Mouse (Mus musculus) heart, embryonic 11.5 days (tissue): Measurements from ENCODE around the gene Chsy1. TPM values are rescaled to one million over a fixed set of nuclear protein-coding genes. Genes with fewer than 3 reads are reported as not detected.

Source experiments
- ATAC-seq: fragments of 200-750 bp; cut with Nextera tagmentation; replicated peaks from 2 replicates; pipeline ENCODE4 v1.8.0; 2017; ENCODE audit warnings: moderate library complexity; ENCODE audit not compliant: insufficient number of reproducible peaks, low FRiP score, low TSS enrichment
- H3K27ac ChIP-seq: fragments of 300-500 bp; sonication (generic); 2 replicates; pipeline ENCODE4 v1.5.1; 2014; ENCODE audit warnings: mild to moderate bottlenecking, low read depth, low read length
- H3K27me3 ChIP-seq: fragments of 300-500 bp; sonication (generic); 2 replicates; pipeline ENCODE4 v1.6.1; 2014; ENCODE audit warnings: mild to moderate bottlenecking, low read length, mixed read lengths; ENCODE audit not compliant: control insufficient read depth, insufficient read depth
- H3K36me3 ChIP-seq: fragments of 300-500 bp; sonication (generic); 2 replicates; pipeline ENCODE4 v1.6.1; 2014; ENCODE audit warnings: mild to moderate bottlenecking, low read length, moderate library complexity, mixed read lengths; ENCODE audit not compliant: control insufficient read depth, insufficient read depth
- H3K4me1 ChIP-seq: fragments of 300-500 bp; sonication (generic); 2 replicates; pipeline ENCODE4 v1.6.1; 2014; ENCODE audit warnings: low read length; ENCODE audit not compliant: control insufficient read depth, insufficient read depth
- H3K4me2 ChIP-seq: fragments of 300-500 bp; sonication (generic); 2 replicates; pipeline ENCODE4 v1.6.1; 2014; ENCODE audit warnings: mild to moderate bottlenecking, moderate library complexity
- H3K4me3 ChIP-seq: fragments of 300-500 bp; sonication (generic); 2 replicates; pipeline ENCODE4 v1.5.1; 2014; ENCODE audit warnings: low read depth, low read length
- H3K9ac ChIP-seq: fragments of 300-500 bp; sonication (generic); 2 replicates; pipeline ENCODE4 v1.6.1; 2014; ENCODE audit warnings: mild to moderate bottlenecking, low read depth, low read length, moderate library complexity
- H3K9me3 ChIP-seq: fragments of 300-500 bp; sonication (generic); replicated peaks from 2 replicates; pipeline ENCODE4 v1.6.1; 2016; ENCODE audit warnings: low read length; ENCODE audit not compliant: control insufficient read depth
- WGBS: fragments of 180-500 bp; shearing (Covaris S2); extraction: QIAGEN DNeasy Blood & Tissue Kit; methylation state at CpG from one replicate; pipeline ENCODE4 v1.1.7; 2014; ENCODE audit not compliant: insufficient replicate concordance; 5-methylcytosine and 5-hydroxymethylcytosine counted together
- polyA plus RNA-seq: library from polyadenylated mRNA; unstranded; fragments of >200 nt; fragmentation: Nextera tagmentation; extraction: Ambion mirVana; gene quantifications from 2 replicates; pipeline ENCODE4 v1.2.1, GENCODE M21; 2014

Chsy1 gene
- polyA plus RNA-seq, 1 experiment from 2014 or later, result 29.0 TPM

DNA sequence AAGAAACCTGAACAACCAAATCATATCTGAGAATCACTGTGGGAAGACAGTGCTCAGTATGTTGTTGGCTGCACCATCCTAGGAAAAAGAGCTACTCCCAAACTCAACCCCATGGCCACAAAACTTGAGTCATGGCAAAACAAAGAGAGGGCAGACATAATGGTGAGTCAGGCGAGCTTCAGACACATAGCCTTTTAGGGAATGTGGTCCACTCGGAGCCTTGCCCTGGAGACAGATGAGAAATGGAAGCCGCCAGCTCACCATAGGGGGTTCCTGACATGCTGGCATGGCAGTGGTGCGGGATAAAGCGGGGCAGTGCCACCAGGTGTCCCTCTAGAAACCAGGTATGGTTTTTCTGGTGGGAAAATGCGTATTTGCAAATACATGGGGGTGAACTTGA is 68.8 kb downstream of the Chsy1 start:
- no peak for ATAC-seq
- H3K9me3 ChIP-seq, result no peaks in the 10 kb centered on the region
- H3K27me3 ChIP-seq, result no peaks in the 10 kb centered on the region
- no peak overlapping the region for H3K4me2 ChIP-seq
- H3K9ac ChIP-seq, result no peak overlapping the region
- H3K36me3 ChIP-seq, result 0 out of 2 replicates have a peak, but pooled peaks cover 6% of the 10 kb centered on the region
- no peak overlapping the region for H3K27ac ChIP-seq
- H3K4me1 ChIP-seq, result peaks cover 2% of the 10 kb centered on the region; the same call in 1 of the 2 replicates
- no peak overlapping the region for H3K4me3 ChIP-seq
- 87% methylated on average over 6 of the region's 6 CpGs for WGBS

DNA sequence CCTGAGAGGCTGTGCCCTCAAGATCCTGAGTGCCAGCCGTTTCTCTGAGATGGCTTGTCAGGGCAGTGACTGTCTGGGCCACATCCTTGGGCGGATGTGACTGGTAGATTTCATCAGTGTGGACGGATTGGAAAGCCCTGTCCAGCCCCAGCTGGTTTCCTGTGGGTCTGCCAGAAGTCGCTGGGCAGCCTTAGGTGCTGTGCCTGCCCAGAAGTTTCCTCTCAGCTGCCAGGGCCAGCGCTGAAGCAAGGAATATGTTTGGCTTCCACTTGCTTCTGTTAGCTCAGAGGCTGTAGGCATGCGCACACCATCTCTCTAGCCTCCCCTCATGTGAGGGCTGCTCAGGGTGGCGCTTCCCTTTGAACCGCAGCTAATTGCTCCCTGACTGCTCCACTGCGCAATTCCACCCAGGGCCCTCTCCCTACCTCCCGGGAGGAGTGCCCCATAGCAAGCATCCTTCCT is 69.8 kb downstream of the Chsy1 start:
- Histone ChIP-seq H3K27me3 (no peaks in the 10 kb centered on the region), H3K9me3 (no peaks in the 10 kb centered on the region), H3K4me3 (no peak overlapping the region), H3K9ac (no peak overlapping the region), H3K4me2 (no peak overlapping the region), H3K4me1 (peaks cover 2% of the 10 kb centered on the region; the same call in 1 of the 2 replicates), H3K36me3 (0 out of 2 replicates have a peak, but pooled peaks cover 6% of the 10 kb centered on the region), H3K27ac (no peak overlapping the region)
- 56% methylated on average over 10 of the region's 10 CpGs for WGBS
- no peak; the same call in 1 of the 2 replicates for ATAC-seq

DNA sequence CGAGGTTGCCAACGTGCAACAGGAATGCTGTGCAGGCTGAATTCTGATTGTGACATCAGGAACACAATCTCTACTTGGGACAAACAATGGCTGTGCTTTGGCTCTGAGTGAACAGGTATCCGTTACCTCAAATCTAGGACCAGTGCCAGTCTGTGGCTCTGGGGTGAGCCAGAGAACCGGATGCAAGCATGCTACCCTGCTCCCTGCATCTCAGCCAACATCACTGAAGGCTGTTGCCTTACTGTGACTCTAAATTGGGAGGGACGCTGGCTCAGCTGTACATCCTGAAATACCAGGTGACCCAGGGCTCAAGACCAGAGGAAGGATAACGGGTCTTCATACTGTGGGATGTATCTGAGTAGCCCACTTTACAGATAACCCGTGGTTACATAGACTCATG is 70.4 kb downstream of the Chsy1 start:
- 0 out of 2 replicates have a peak, but pooled peaks cover 6% of the 10 kb centered on the region for H3K36me3 ChIP-seq
- no peak overlapping the region for H3K9ac ChIP-seq
- no peak overlapping the region for H3K4me3 ChIP-seq
- no peak for ATAC-seq
- H3K4me2 ChIP-seq, result no peak overlapping the region
- no peak overlapping the region for H3K27ac ChIP-seq
- H3K9me3 ChIP-seq, result no peaks in the 10 kb centered on the region
- H3K4me1 ChIP-seq, result peaks cover 2% of the 10 kb centered on the region; the same call in 1 of the 2 replicates
- no peaks in the 10 kb centered on the region for H3K27me3 ChIP-seq
- WGBS, result 82% methylated on average over 7 of the region's 7 CpGs

DNA sequence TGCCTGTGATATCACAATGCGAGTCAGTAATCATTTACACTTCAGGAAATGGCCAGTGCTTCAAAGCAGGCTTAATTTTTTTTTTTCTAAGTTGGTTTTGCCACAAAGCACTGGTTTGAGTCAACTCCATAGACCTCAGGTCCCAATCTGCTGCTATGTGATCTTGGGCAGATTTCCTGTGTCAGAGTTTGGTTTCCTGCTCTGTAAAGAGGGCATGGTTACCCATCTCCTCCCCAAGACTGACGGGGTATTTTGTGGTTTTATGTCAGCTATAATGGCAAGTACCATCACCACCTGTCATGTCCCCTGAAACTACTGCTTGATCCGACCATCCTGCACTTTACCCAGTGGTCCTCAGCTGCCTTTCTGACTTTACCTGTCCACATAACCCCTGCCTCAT is 70.9 kb downstream of the Chsy1 start:
- WGBS, result 72% methylated on average over 3 of the region's 3 CpGs
- Histone ChIP-seq H3K4me1 (peaks cover 2% of the 10 kb centered on the region; the same call in 1 of the 2 replicates), H3K4me2 (no peak overlapping the region), H3K27ac (no peak overlapping the region), H3K36me3 (0 out of 2 replicates have a peak, but pooled peaks cover 6% of the 10 kb centered on the region), H3K9me3 (no peaks in the 10 kb centered on the region), H3K27me3 (no peaks in the 10 kb centered on the region), H3K4me3 (no peak overlapping the region), H3K9ac (no peak overlapping the region)
- no peak for ATAC-seq

DNA sequence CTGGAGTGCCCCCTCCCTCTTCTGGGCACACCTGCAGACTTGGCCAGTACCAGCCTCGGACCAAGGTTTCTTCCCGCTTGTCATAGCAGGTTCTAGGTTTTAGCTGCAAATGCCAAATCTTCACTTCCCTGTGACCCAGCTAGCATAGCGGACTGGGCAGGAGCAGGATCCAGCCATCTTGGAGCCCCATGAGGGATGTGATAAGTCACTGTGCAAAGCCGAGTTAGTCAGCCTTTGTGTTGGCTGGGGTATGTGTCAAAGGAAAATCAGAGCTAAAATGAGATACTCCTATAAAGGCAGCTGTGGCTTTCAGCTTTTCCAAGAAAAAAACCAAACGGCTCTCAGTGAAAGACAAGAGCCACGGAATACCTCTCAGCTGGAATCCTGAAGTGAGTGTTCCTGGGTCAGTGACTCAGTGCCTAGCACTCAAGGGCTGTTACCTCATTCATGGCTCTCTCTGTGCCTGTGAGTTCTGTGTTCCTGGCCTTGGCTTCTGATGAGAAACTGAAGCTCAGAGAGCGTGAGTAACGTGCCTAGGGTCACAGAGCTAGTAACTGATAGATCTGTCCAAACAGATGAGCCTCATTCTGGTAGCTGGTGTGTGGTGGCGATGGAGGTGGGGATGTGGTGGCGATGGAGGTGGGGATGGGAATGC is 71.5 kb downstream of the Chsy1 start:
- H3K9me3 ChIP-seq, result no peaks in the 10 kb centered on the region
- 0 out of 2 replicates have a peak, but pooled peaks cover 2% of the 10 kb centered on the region for H3K36me3 ChIP-seq
- 79% methylated on average over 10 of the region's 10 CpGs for WGBS
- ATAC-seq, result no peak
- no peak overlapping the region for H3K4me2 ChIP-seq
- no peak overlapping the region for H3K4me3 ChIP-seq
- H3K27me3 ChIP-seq, result no peaks in the 10 kb centered on the region
- H3K27ac ChIP-seq, result no peak overlapping the region
- H3K4me1 ChIP-seq, result peaks cover 2% of the 10 kb centered on the region; the same call in 1 of the 2 replicates
- no peak overlapping the region for H3K9ac ChIP-seq

DNA sequence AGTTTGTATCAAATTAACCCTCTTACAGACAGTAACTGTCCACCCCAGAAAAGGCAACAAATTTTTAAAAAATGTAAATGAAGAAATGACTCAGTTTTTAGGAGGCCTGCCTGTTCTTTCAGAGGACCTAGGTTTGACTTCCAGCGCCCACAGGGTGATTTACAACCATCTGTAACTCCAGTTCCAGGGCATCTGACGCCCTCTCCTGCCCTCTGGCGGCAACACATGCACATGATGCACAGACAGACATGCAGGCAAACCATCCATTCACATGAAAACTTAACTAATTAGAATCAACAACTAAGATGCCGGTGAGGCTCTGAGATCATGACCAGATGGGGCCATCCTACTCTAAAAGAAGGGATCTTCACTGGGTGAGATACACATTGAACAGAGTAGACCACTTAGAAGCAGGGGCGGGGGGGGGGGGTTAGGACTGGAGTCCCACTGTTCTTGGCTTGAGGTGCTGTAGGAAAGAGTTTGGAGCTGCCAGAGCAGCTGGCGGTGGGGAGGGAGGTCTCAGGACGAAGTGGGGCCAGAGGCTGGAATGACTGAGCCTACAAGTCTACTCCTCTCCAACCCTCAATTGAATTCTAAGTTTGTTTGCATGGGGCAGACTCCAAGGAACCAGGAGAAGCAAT is 72.9 kb downstream of the Chsy1 start:
- no peak overlapping the region for H3K9ac ChIP-seq
- no peak for ATAC-seq
- no peak overlapping the region for H3K4me3 ChIP-seq
- no peaks in the 10 kb centered on the region for H3K9me3 ChIP-seq
- H3K4me2 ChIP-seq, result no peak overlapping the region
- H3K27me3 ChIP-seq, result no peaks in the 10 kb centered on the region
- no peaks in the 10 kb centered on the region for H3K36me3 ChIP-seq
- no peak overlapping the region for H3K27ac ChIP-seq
- 82% methylated on average over 7 of the region's 7 CpGs for WGBS
- peaks cover 2% of the 10 kb centered on the region; the same call in 1 of the 2 replicates for H3K4me1 ChIP-seq

DNA sequence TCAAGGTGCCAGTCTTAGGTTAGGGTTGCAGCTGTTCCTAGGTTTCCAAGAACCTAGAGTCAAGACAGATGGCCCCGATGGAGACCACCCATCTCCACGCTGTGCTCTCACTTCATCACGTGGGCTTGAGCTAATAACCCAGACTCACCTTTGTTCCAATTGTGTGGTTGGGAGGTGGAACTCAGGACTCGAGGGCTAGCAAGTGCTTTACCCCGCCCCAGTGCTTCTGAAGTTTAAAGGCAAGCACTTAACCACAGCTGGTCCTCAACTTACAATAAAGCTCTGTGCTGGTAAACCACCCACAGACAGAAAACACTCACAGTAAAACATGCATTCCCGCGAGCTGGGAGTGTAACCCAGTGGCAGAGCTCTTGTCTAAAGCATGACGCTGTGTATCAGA is 74.1 kb downstream of the Chsy1 start:
- no peaks in the 10 kb centered on the region for H3K27me3 ChIP-seq
- H3K9ac ChIP-seq, result no peak overlapping the region
- H3K27ac ChIP-seq, result no peak overlapping the region
- H3K9me3 ChIP-seq, result no peaks in the 10 kb centered on the region
- WGBS, result 76% methylated on average over 8 of the region's 8 CpGs
- no peaks in the 10 kb centered on the region for H3K36me3 ChIP-seq
- peaks cover 10% of the 10 kb centered on the region for H3K4me1 ChIP-seq
- H3K4me3 ChIP-seq, result no peak overlapping the region
- ATAC-seq, result no peak
- H3K4me2 ChIP-seq, result no peak overlapping the region

DNA sequence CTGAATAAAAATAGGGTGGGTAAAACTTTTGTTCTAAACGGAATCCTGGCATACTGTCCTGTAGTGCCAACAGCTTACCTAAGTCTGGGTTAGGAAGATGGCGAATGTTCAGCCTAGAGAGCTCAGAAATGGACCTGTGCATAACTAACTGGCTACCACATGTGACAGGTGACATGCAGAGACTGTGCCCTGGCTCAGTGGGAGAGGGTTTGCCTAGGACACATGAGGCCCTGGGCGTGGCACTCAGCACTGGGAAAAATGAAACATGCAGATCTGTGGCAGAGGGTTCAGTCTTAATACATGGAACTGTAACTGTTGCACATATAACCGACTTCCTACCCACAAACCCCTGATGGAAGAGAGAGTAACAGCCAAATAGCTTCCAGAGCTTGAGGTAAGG is 74.7 kb downstream of the Chsy1 start:
- H3K4me1 ChIP-seq, result peaks cover 10% of the 10 kb centered on the region
- 81% methylated on average over 4 of the region's 4 CpGs for WGBS
- ATAC-seq, result no peak
- no peak overlapping the region for H3K4me3 ChIP-seq
- H3K4me2 ChIP-seq, result no peak overlapping the region
- H3K9me3 ChIP-seq, result no peaks in the 10 kb centered on the region
- H3K36me3 ChIP-seq, result no peaks in the 10 kb centered on the region
- H3K27ac ChIP-seq, result no peak overlapping the region
- H3K27me3 ChIP-seq, result no peaks in the 10 kb centered on the region
- no peak overlapping the region for H3K9ac ChIP-seq
